Mouse (Mus musculus) neutrophil, adult 83 days (primary cell): ENCODE data around the gene Kcnk2. TPM values are rescaled to one million over a fixed set of nuclear protein-coding genes. Genes with fewer than 3 reads are reported as not detected.

Experiments used
- total RNA-seq, 2 experiments: library from RNA; stranded (reverse); gene quantifications; one replicate each; pipeline ENCODE4 v1.2.4; 2023

Kcnk2 gene
- not detected for total RNA-seq

DNA sequence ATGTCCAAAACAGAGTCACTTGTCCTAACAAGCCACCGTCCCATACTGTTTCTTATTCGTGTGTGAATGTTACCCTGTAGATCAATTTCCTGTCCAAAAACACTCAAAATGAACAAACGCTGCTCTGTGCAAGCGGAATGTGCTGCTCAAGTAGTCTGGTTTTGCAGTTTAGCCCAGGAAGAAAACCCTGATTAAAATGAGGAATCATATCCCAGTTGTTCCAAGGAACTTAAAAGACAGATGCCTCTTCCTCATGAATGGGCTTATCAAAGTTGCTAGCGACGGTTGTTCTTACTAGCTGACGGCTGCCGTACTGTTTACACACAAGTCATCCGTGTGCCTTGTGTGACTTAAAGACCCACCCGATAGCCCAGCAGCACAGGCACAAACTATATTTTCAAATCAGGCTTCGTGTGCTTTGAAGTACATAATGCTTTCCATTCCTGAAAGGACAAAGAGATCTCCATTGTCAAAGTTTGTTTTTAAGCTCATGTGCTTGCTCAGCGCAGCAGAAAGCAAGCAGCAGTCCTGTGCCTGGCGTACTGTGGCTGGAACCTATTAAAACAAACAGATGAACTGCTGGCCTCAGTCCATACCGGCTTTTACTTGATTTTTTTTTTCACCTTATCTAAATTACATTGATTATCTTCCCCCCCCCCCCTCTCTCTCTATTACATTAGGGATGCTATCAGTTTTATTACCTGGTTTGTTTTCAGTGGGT, at the start of gene Kcnk2:
Gene Kcnk2, minus strand, starts transcription at position 51 of the 721 bp plus-strand sequence.

